Mouse (Mus musculus) effector memory CD4-positive, alpha-beta T cell, adult 7 months (primary cell): ENCODE measurements around the gene Prkci. TPM values are rescaled to one million over a fixed set of nuclear protein-coding genes. Genes with fewer than 3 reads are reported as not detected.

Experiments
- polyA plus RNA-seq: library from polyadenylated mRNA; unstranded; fragments of 100-300 nt; shearing (Covaris generic); gene quantifications from one replicate; pipeline ENCODE4 v1.2.1, GENCODE M21; 2017

Prkci gene
- polyA plus RNA-seq = 9.7 TPM

DNA sequence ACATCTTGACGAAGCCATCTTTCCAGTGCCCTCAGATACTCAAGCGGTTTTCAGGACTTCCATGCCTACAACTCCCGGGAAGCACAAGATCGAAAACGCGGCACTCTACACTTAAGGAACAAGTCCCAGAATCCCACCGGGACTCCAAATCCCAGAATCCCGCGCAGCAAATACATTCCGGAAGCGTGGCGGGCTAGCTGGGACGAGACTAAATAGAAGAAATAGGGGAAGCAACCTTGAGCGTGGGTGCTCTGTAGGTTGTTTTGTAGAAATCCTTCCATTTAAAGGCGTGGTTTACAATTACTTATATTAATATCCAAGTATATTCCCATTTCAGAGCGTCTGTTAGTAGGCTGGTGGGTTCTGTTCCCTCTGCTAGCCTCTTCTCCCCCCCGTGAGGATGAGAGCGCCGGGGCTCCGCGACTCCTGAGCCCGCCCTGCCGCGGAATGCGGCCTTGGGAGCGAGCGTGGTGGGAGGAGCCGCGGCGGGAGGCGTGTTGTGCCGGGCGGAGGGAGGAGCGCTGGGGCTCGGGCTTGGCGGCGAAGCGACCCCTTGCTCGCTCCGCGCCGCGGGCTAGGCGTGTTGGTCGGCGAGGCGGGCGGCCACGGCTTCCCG is at the start of gene Prkci:
Gene Prkci (plus strand): TSS at position 465 of the 616 bp plus-strand sequence.

DNA sequence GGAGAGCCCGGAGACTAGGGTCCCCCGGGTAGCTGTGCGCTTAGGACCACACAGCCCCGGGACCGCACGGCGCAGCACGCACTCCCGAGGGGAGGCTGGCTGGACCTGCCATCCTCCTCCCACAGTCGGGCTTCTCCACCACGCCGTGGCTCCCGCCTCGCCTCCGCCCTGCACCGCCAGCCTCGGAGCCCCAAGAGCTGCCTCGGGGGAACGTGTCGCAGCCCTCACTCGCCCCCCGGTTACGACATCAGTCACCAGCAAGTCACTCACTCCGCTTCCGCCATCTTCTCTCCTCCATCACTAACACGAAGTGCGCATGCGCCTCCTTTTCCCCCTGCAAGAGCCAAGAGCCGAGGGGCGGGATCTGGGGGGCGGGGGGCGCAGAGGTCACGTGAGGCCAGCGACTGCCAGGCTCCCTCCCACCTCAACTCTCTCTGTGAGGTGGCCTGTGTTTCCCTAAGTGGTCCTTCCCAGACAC is 26.4 kb upstream of the Prkci start, which contains the start of gene Phc3:
Gene Phc3 (minus strand): TSS at position 312 of the 478 bp plus-strand sequence.

DNA sequence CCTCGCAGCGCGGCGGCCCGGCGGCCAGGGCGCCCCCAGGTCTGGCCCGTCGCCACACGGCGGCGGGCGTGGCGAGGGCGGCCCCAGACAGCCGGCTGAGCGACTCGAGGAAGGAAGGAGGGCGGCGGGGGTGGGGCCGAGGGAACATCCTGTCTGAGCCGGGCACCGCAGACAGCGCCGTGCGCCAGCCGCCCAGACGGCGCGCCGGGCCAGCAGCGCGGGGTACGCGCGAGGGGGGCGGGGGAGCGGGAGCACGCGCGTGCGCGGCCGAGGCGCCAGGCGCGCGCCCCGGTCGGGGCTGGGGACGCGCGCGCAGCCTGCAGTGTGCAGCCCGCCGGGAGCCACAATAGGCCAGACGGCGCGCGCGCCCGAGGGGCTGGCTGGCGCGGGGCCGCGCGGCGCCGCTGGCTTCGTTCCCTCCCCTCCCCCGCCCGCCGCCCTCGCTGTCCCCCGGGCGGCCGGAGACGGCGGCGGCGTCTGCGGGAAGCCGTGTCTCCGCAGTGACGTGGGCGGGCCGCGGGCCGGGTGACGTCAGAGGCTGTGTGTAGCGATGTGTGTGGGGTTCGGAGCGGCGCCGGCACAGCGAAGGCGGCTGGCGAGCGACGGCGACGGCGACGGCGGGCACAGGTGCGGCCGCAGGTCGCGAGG is 99.1 kb downstream of the Prkci start, which contains the start of gene Skil:
Gene Skil (plus strand): TSS at position 528 of the 648 bp plus-strand sequence.

Other genes starting within 250 kb of the Prkci start
- 0.57 TPM for gene Samd7, start 249.5 kb upstream of the Prkci start, polyA plus RNA-seq
- 126 TPM for gene Sec62, start 202.9 kb upstream of the Prkci start, polyA plus RNA-seq
- gene Gpr160, start 139.8 kb upstream of the Prkci start, polyA plus RNA-seq = 4.2 TPM
- 32.5 TPM for gene Phc3, start 26.3 kb upstream of the Prkci start, polyA plus RNA-seq
- gene Skil, start 99.3 kb downstream of the Prkci start, polyA plus RNA-seq = 252 TPM
- not detected for gene Cldn11, start 154.2 kb downstream of the Prkci start, polyA plus RNA-seq